Mouse (Mus musculus) inflammation-experienced regulatory T-cells, adult 6 months (primary cell): Measurements from ENCODE around the gene Psmd7. TPM values are rescaled to one million over a fixed set of nuclear protein-coding genes. Genes with fewer than 3 reads are reported as not detected.

Experiments
- polyA plus RNA-seq, 3 experiments: library from polyadenylated mRNA; unstranded; fragments of 100-300 nt; shearing (Covaris generic); gene quantifications; one replicate each; pipeline ENCODE4 v1.2.1; 2017

The Psmd7 gene
- polyA plus RNA-seq, 3 experiments from 2014 or later: 112 to 157 (median 126) TPM

Other genes with a start within 250 kb of the Psmd7 start
- 1 to 10 TPM in 1 of 3 experiments, under 1 TPM in 2; 0.50 to 5.3 (median 0.94) TPM for gene Nqo1, start 185.3 kb downstream of the Psmd7 start, polyA plus RNA-seq
- 10 to 100 TPM; 46.3 to 77.0 (median 59.8) TPM for gene Nob1, start 163.4 kb downstream of the Psmd7 start, polyA plus RNA-seq
- 100 to 1,000 TPM in 2 of 3 experiments, 10 to 100 TPM in 1; 95.1 to 126 (median 115) TPM for gene Wwp2, start 152.1 kb downstream of the Psmd7 start, polyA plus RNA-seq